14 mouse cellular contexts compared by ENCODE assay signal in the genomic region with DNA sequence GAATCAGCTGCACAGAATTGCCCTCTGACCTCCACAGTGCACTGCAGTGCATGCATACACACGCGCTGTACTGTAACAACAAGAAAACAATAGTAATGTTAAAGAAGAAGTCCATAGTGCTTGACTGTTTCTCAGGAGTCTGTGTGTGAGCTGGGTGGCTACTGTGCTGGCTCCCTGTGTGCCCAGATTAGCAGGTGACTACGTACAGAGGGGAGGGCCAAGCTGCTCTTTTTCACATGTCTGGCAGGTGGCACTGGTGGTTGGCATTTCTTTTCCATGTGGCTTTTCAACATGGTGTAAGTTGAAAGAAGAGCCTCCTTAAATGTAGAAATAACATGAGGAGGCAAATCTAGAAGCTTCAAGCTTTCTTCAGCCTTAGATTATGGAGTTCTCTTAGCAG.
"Had no signal": no experiment of that assay in that cellular context is flagged by ENCODE, and none has a peak within 500 bp of the region (broad histone marks: within the 10 kb centered on the region; RNA-seq: fewer than 3 reads in every experiment).

No protein-coding gene starts in this region.

- DNase-seq: kidney, adult 2 months; kidney, postnatal 25 days; liver, embryonic 13.5 days; lung, adult 2 months; retina, postnatal 1 day; right cerebral cortex, postnatal 25 days; thymus, adult 18-20 months; thymus, postnatal 36 days had no signal

- H3K27ac ChIP-seq: kidney, postnatal 0 days; liver, embryonic 13.5 days; macrophage; midbrain, embryonic 12.5 days; midbrain, embryonic 15.5 days; neural tube, embryonic 12.5 days; neural tube, embryonic 15.5 days had no signal

- H3K4me3 ChIP-seq: liver, embryonic 13.5 days; midbrain, embryonic 12.5 days; midbrain, embryonic 15.5 days; neural tube, embryonic 12.5 days; neural tube, embryonic 15.5 days had no signal
